Comparison of ENCODE assay signal across 10 mouse cellular contexts in the genomic region with DNA sequence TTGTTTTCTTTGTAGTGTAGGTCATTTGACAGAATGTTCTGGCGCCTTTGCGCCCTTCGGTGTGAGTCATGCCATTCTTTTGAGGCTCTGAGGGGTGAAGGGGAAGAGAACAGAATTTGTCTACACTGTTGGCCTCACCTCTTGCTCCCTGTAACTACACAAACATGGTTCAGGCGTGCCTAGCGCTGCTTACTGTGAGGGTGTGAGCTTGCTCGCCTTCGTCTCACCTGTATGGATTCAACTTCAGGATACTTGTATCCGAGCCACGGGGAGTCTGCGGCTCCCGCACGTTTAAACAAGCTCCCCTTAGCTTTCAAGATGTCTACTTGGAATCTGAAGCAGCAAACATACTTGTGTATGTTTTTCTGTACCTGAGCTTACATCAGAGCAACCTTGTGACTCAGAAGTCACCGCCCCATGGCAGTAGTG. TPM values are rescaled to one million over a fixed set of nuclear protein-coding genes. Genes with fewer than 3 reads are reported as not detected.
DNase-seq lines count a peak whose midpoint lies in the region; ATAC-seq and TF ChIP-seq lines count a peak whose summit lies in the region.
"Had no signal": no experiment of that assay in that cellular context is flagged by ENCODE, and none has a peak within 500 bp of the region (broad histone marks: within the 10 kb centered on the region; RNA-seq: fewer than 3 reads in every experiment).

No protein-coding gene starts in this region.

- peak; percentile 35 to 67 for DNase-seq in adrenal gland, adult (ENCODE audit: inconsistent age in 2 of 2, low spot score in 1 of 2)
- DNase-seq in adrenal gland, postnatal 4 days (ENCODE audit: low spot score in 2 of 2): no peak
- DNase-seq in kidney, adult 8-10 months: no peak
- no peak for DNase-seq in embryonic facial prominence, embryonic 10.5 days (ENCODE audit: low spot score)
- no peak for DNase-seq in lung, embryonic 14.5 days
- no peak for DNase-seq in left cerebral cortex, adult 9 months (ENCODE audit: low spot score in 2 of 2)
- no peak for DNase-seq in frontal cortex, postnatal 14 days (ENCODE audit: low spot score in 2 of 2)
- DNase-seq: cerebellum, adult 8-10 months had no signal

- no peak overlapping the region for H3K4me2 ChIP-seq in kidney, embryonic 16.5 days (replicated peaks; ENCODE audit: low read depth, low read length)
- H3K4me2 ChIP-seq in lung, embryonic 14.5 days: no peak overlapping the region

- no peak for ATAC-seq in kidney, embryonic 16.5 days (ENCODE audit: low FRiP score, low TSS enrichment)
- ATAC-seq in lung, embryonic 14.5 days (ENCODE audit: insufficient read depth): peak; percentile 26; the same call in 1 of the 2 replicates

- H3K4me3 ChIP-seq in kidney, embryonic 16.5 days (ENCODE audit: low read length): no peak overlapping the region
- no peak overlapping the region for H3K4me3 ChIP-seq in embryonic facial prominence, embryonic 10.5 days
- no peak overlapping the region for H3K4me3 ChIP-seq in lung, embryonic 14.5 days (ENCODE audit: low read depth, low read length)

- H3K9me3 ChIP-seq in kidney, embryonic 16.5 days (ENCODE audit: low read length): no peaks in the 10 kb centered on the region
- H3K9me3 ChIP-seq in embryonic facial prominence, embryonic 10.5 days: no peaks in the 10 kb centered on the region
- no peaks in the 10 kb centered on the region for H3K9me3 ChIP-seq in lung, embryonic 14.5 days (ENCODE audit: low read depth, low read length)

- WGBS in kidney, embryonic 16.5 days: 85% methylated on average over 13 of the region's 13 CpGs
- WGBS in embryonic facial prominence, embryonic 10.5 days: 84% methylated on average over 13 of the region's 13 CpGs
- WGBS in lung, embryonic 14.5 days: 56% methylated on average over 13 of the region's 13 CpGs

- no peaks in the 10 kb centered on the region for H3K27me3 ChIP-seq in kidney, embryonic 16.5 days (ENCODE audit: insufficient read depth, low read length)
- no peaks in the 10 kb centered on the region for H3K27me3 ChIP-seq in embryonic facial prominence, embryonic 10.5 days (replicated peaks; ENCODE audit: low read depth, poor library complexity, severe bottlenecking)
- no peaks in the 10 kb centered on the region for H3K27me3 ChIP-seq in lung, embryonic 14.5 days (ENCODE audit: insufficient read depth, low read length)

- no peak for TF ChIP-seq CTCF in lung, embryonic 14.5 days (IDR thresholded peaks at IDR 0.05; ENCODE audit: low read depth)

- H3K27ac ChIP-seq in kidney, embryonic 16.5 days (ENCODE audit: low read length): 0 out of 2 replicates have a peak overlapping the region, but pooled peaks have one; percentile 9
- peak overlapping the region; percentile 71 for H3K27ac ChIP-seq in embryonic facial prominence, embryonic 10.5 days (replicated peaks)
- H3K27ac ChIP-seq in lung, embryonic 14.5 days (ENCODE audit: low read depth): peak overlapping the region; percentile 3; the same call in 1 of the 2 replicates

- H3K36me3 ChIP-seq in kidney, embryonic 16.5 days (ENCODE audit: insufficient read depth, low read length): peaks cover 19% of the 10 kb centered on the region
- H3K36me3 ChIP-seq in embryonic facial prominence, embryonic 10.5 days (replicated peaks): peaks cover 33% of the 10 kb centered on the region
- peaks cover 25% of the 10 kb centered on the region for H3K36me3 ChIP-seq in lung, embryonic 14.5 days (ENCODE audit: insufficient read depth)

- H3K4me1 ChIP-seq in kidney, embryonic 16.5 days (ENCODE audit: insufficient read depth, low read length): peaks cover 35% of the 10 kb centered on the region
- peaks cover 47% of the 10 kb centered on the region for H3K4me1 ChIP-seq in embryonic facial prominence, embryonic 10.5 days
- H3K4me1 ChIP-seq in lung, embryonic 14.5 days (ENCODE audit: insufficient read depth): peaks cover 21% of the 10 kb centered on the region

- H3K9ac ChIP-seq in kidney, embryonic 16.5 days (replicated peaks; ENCODE audit: low read length): no peak overlapping the region
- H3K9ac ChIP-seq in lung, embryonic 14.5 days: no peak overlapping the region

RNA-seq across cellular contexts. Expression of a gene that starts 17.3 kb away (rescaled TPM):
- 10 to 100 TPM; 26.9 to 39.3 TPM for total RNA-seq in adrenal gland, postnatal 4 days (2021)
- 32.8 and 33.4 TPM in 2 replicates for polyA plus RNA-seq in kidney, embryonic 16.5 days (2015; fragmentation: Nextera tagmentation; extraction: Ambion mirVana)
- polyA plus RNA-seq in embryonic facial prominence, embryonic 10.5 days (2016; fragmentation: Nextera tagmentation; extraction: Ambion mirVana): 27.0 and 28.1 TPM in 2 replicates
- polyA plus RNA-seq in lung, embryonic 14.5 days (2014; fragmentation: Nextera tagmentation; extraction: Ambion mirVana): 41.5 and 48.3 TPM in 2 replicates

RNA-seq across cellular contexts. Expression of a gene that starts 43.3 kb away (rescaled TPM):
- 100 to 1,000 TPM; 252 to 253 TPM for total RNA-seq in adrenal gland, postnatal 4 days (2021)
- 404 and 421 TPM in 2 replicates for polyA plus RNA-seq in kidney, embryonic 16.5 days (2015; fragmentation: Nextera tagmentation; extraction: Ambion mirVana)
- 496 and 508 TPM in 2 replicates for polyA plus RNA-seq in embryonic facial prominence, embryonic 10.5 days (2016; fragmentation: Nextera tagmentation; extraction: Ambion mirVana)
- polyA plus RNA-seq in lung, embryonic 14.5 days (2014; fragmentation: Nextera tagmentation; extraction: Ambion mirVana): 477 and 500 TPM in 2 replicates

RNA-seq across cellular contexts. Expression of a gene that starts 43.4 kb away (rescaled TPM):
- under 1 TPM in 1 of 2 experiments, not detected in 1; 0.17 TPM for total RNA-seq in adrenal gland, postnatal 4 days (2021)
- 0.26 and 0.40 TPM in 2 replicates for polyA plus RNA-seq in kidney, embryonic 16.5 days (2015; fragmentation: Nextera tagmentation; extraction: Ambion mirVana)
- 0.38 and 0.69 TPM in 2 replicates for polyA plus RNA-seq in embryonic facial prominence, embryonic 10.5 days (2016; fragmentation: Nextera tagmentation; extraction: Ambion mirVana)
- polyA plus RNA-seq in lung, embryonic 14.5 days (2014; fragmentation: Nextera tagmentation; extraction: Ambion mirVana): 0.12 TPM in 1 of 2 replicates, not detected in the other
- total RNA-seq: midbrain, postnatal 0 days had no signal

Comparison
In these comparisons a context has a peak if more than half of its experiments do, and no peak if none do; other contexts are left out.
1. DNase-seq: peak in adrenal gland, adult (2 of 2); none in adrenal gland, postnatal 4 days (0 of 2), kidney, adult 8-10 months (0 of 2), embryonic facial prominence, embryonic 10.5 days (single experiment), lung, embryonic 14.5 days (single experiment), left cerebral cortex, adult 9 months (0 of 2) and frontal cortex, postnatal 14 days (0 of 2).
2. H3K27ac ChIP-seq: peak in every context shown above with its lines; median percentile 71 in embryonic facial prominence, embryonic 10.5 days; 9 in kidney, embryonic 16.5 days; 3 in lung, embryonic 14.5 days.